Mouse (Mus musculus): ENCODE data around the gene Stx11. TPM values are rescaled to one million over a fixed set of nuclear protein-coding genes. Genes with fewer than 3 reads are reported as not detected.
A peak's percentile ranks its signal among the peaks of the same experiment; 100 is the strongest.

The Stx11 gene
- total RNA-seq, 4 experiments from 2014 or later = 0.25 to 0.41 TPM; not detected in 2

GRCm38 (mm10) chr10:12916376-12916775, 47.7 kb downstream of the Stx11 start:
- no peak for DNase-seq (ENCODE audit: low spot score in 2 of 2)

- DNase-seq (ENCODE audit: low spot score in 2 of 2) = no peak
Measured at GRCm38 (mm10) chr10:12915826-12916225, 48.3 kb downstream of the Stx11 start.

- DNase-seq (ENCODE audit: low spot score in 2 of 2) = no peak
Measured at GRCm38 (mm10) chr10:12914203-12914602, 49.9 kb downstream of the Stx11 start.

GRCm38 (mm10) chr10:12911981-12912530, 52.0 kb downstream of the Stx11 start:
- DNase-seq (ENCODE audit: low spot score in 2 of 2) = peak in 1 of 2 experiments; percentile 7

GRCm38 (mm10) chr10:12911451-12911850, 52.6 kb downstream of the Stx11 start:
- DNase-seq (ENCODE audit: low spot score in 2 of 2) = no peak

- no peak for DNase-seq (ENCODE audit: low spot score in 2 of 2)
Measured at GRCm38 (mm10) chr10:12909891-12910290, 54.2 kb downstream of the Stx11 start.

- no peak for DNase-seq (ENCODE audit: low spot score in 2 of 2)
Measured at GRCm38 (mm10) chr10:12909179-12909578, 54.9 kb downstream of the Stx11 start.

GRCm38 (mm10) chr10:12904140-12904528, 60.0 kb downstream of the Stx11 start:
- no peak for DNase-seq (ENCODE audit: low spot score in 2 of 2)

DNA sequence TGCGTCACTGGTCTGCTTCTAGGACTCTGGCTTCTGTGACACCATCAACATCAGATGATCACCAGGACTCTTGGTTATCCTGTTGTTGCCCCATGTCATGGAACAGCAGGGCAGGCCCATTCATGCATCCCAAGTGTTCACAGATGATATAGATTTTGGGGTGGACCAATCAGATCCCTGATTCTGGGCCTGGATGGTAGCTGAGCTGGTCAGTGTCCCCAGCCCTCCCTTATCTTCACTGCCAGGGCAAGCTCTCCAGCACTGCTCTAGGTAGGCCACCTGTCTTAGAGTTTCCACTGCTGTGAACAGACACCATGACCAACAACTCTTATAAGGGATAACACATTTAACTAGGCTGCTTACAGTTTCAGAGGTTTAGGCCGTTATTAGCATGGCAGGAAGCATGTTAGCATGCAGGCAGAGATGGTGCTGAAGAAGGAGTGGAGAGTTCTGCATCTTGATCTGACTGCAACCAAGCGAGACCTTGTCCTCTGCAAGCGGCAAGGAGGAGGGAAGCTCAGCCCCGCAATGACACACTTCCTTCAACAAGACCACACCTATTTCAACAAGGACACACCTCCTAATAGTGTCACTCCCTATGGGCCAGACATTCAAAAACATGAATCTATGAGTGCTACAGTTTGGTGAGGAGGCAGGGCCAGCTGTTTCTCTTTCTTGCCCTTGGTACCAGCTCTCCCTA, 60.5 kb downstream of the Stx11 start:
- DNase-seq (ENCODE audit: low spot score in 2 of 2) = no peak

- DNase-seq (ENCODE audit: low spot score in 2 of 2) = no peak
Measured at GRCm38 (mm10) chr10:12899901-12900300, 64.2 kb downstream of the Stx11 start.

DNA sequence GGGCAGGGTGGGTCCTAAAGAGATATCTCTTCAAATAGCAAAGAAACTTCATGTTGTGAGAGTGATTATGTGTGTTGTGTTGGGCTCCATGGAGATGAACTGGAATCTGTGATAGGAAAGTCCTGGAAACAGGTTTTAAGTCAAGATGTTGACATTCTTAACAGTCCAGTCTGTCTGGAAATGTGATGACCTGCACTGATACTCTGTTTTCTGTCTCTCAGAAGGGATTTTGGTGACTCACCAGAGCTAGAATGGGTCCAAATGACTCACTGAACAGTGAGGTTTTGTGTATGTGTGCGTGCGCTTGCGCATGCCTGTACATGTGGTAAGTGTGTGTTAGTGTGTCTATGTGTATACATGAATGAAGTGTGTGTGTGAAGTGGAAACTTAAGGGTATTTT, 70.8 kb downstream of the Stx11 start:
- no peak for DNase-seq (ENCODE audit: low spot score in 2 of 2)

GRCm38 (mm10) chr10:12888373-12888772, 75.7 kb downstream of the Stx11 start:
- DNase-seq (ENCODE audit: low spot score in 2 of 2) = no peak

Other genes with a start within 250 kb of the Stx11 start
- 10 to 100 TPM; 69.4 to 88.4 (median 77.1) TPM for gene Utrn, start 94.9 kb downstream of the Stx11 start, total RNA-seq (2022)
- 1 to 10 TPM; 7.0 to 9.2 (median 7.8) TPM for gene Sf3b5, start 41.0 kb upstream of the Stx11 start, total RNA-seq (2022)
- gene Plagl1, start 96.2 kb upstream of the Stx11 start, total RNA-seq (2022) = 10 to 100 TPM; 12.9 to 18.8 (median 15.7) TPM
- not detected for gene Zc2hc1b, start 213.7 kb upstream of the Stx11 start, total RNA-seq (2022)
- 10 to 100 TPM; 17.3 to 25.0 (median 19.0) TPM for gene Ltv1, start 228.9 kb upstream of the Stx11 start, total RNA-seq (2022)

Data from left cerebral cortex, adult 8-10 months (tissue).